ENCODE assay signal across 8 mouse cellular contexts in genomic region chr9:25150791-25151610, GRCm38 (mm10). TPM values are rescaled to one million over a fixed set of nuclear protein-coding genes. Genes with fewer than 3 reads are reported as not detected.
A peak's percentile ranks its signal among the peaks of the same experiment; 100 is the strongest.
DNase-seq lines count a peak whose midpoint lies in the region; ATAC-seq and TF ChIP-seq lines count a peak whose summit lies in the region.

No protein-coding gene starts in this region.

- H3K4me1 ChIP-seq in ES-E14 (ENCODE audit: control insufficient read depth in 2 of 2, insufficient read depth in 2 of 2, low read length in 2 of 2, poor library complexity in 1 of 2) = peaks cover 0 to 7% of the 10 kb centered on the region in 2 experiments; a peak in 1 of 4 replicates
- peaks cover 33% of the 10 kb centered on the region for H3K4me1 ChIP-seq in forebrain, embryonic 10.5 days
- H3K4me1 ChIP-seq in hindbrain, embryonic 12.5 days = peaks cover 27% of the 10 kb centered on the region
- H3K4me1 ChIP-seq in limb, embryonic 11.5 days (ENCODE audit: control insufficient read depth, insufficient read depth, low read length) = 0 out of 2 replicates have a peak, but pooled peaks cover 3% of the 10 kb centered on the region
- peaks cover 40% of the 10 kb centered on the region for H3K4me1 ChIP-seq in midbrain, embryonic 10.5 days

- H3K4me2 ChIP-seq in hindbrain, embryonic 12.5 days (replicated peaks) = peak overlapping the region; percentile 85
- peak overlapping the region; percentile 62 for H3K4me2 ChIP-seq in limb, embryonic 11.5 days (ENCODE audit: low read depth, severe bottlenecking)

- peak overlapping the region; percentile 88 for H3K27ac ChIP-seq in ES-E14 (ENCODE audit: insufficient read depth, low read depth, low read length, poor library complexity, severe bottlenecking)
- peak overlapping the region; percentile 98 for H3K27ac ChIP-seq in forebrain, embryonic 10.5 days
- H3K27ac ChIP-seq in hindbrain, embryonic 12.5 days = peak overlapping the region; percentile 99
- H3K27ac ChIP-seq in limb, embryonic 11.5 days (replicated peaks; ENCODE audit: low read depth, low read length) = peak overlapping the region; percentile 98
- peak overlapping the region; percentile 98 for H3K27ac ChIP-seq in midbrain, embryonic 10.5 days (replicated peaks)

- H3K36me3 ChIP-seq in ES-E14 (ENCODE audit: control insufficient read depth, insufficient read depth, low read length, poor library complexity, severe bottlenecking) = no peaks in the 10 kb centered on the region
- peaks cover 10% of the 10 kb centered on the region for H3K36me3 ChIP-seq in forebrain, embryonic 10.5 days (replicated peaks)
- no peaks in the 10 kb centered on the region for H3K36me3 ChIP-seq in hindbrain, embryonic 12.5 days
- H3K36me3 ChIP-seq in limb, embryonic 11.5 days (ENCODE audit: control insufficient read depth, insufficient read depth, low read length) = no peaks in the 10 kb centered on the region
- 0 out of 2 replicates have a peak, but pooled peaks cover 4% of the 10 kb centered on the region for H3K36me3 ChIP-seq in midbrain, embryonic 10.5 days

- peak; percentile 83 for ATAC-seq in hindbrain, embryonic 12.5 days (ENCODE audit: low FRiP score)
- peak; percentile 83 for ATAC-seq in limb, embryonic 11.5 days (ENCODE audit: insufficient number of reproducible peaks, low FRiP score, low TSS enrichment, low read depth)

- in situ Hi-C loops in ES-E14 (cut with MboI; ENCODE audit: low sequenced_read_pairs in 2 of 2, unreplicated experiment in 2 of 2) = no loop called here

- H3K27me3 ChIP-seq in forebrain, embryonic 10.5 days (ENCODE audit: poor library complexity, severe bottlenecking) = no peaks in the 10 kb centered on the region
- no peaks in the 10 kb centered on the region for H3K27me3 ChIP-seq in hindbrain, embryonic 12.5 days
- H3K27me3 ChIP-seq in limb, embryonic 11.5 days (ENCODE audit: control insufficient read depth, insufficient read depth, low read length) = no peaks in the 10 kb centered on the region
- H3K27me3 ChIP-seq in midbrain, embryonic 10.5 days (ENCODE audit: low read depth, poor library complexity, severe bottlenecking) = no peaks in the 10 kb centered on the region

- under 1% methylated on average over 70 of the region's 73 CpGs for WGBS in forebrain, embryonic 10.5 days
- under 1% methylated on average over 72 of the region's 73 CpGs for WGBS in hindbrain, embryonic 12.5 days
- WGBS in limb, embryonic 11.5 days = under 1% methylated on average over 69 of the region's 73 CpGs
- under 1% methylated on average over 73 of the region's 73 CpGs for WGBS in midbrain, embryonic 10.5 days

- DNase-seq in ES-E14 (ENCODE audit: low read depth, low spot score) = peak; percentile 47
- peak; percentile 75 for DNase-seq in adrenal gland, postnatal 25 days
- peak; percentile 73 for DNase-seq in forebrain, embryonic 10.5 days (ENCODE audit: extremely low spot score, low spot score)
- DNase-seq in limb, embryonic 11.5 days (ENCODE audit: low spot score) = peak; percentile 84
- no peak for DNase-seq in midbrain, embryonic 10.5 days (ENCODE audit: low spot score)
- DNase-seq in spleen, adult 18-20 months = peak; percentile 50 to 59
- no peak for DNase-seq in B cell, adult 2 months

- H3K9me3 ChIP-seq in ES-E14 (ENCODE audit: control insufficient read depth, insufficient read depth, low read depth, low read length) = no peaks in the 10 kb centered on the region
- no peaks in the 10 kb centered on the region for H3K9me3 ChIP-seq in forebrain, embryonic 10.5 days
- no peaks in the 10 kb centered on the region for H3K9me3 ChIP-seq in hindbrain, embryonic 12.5 days (replicated peaks)
- H3K9me3 ChIP-seq in limb, embryonic 11.5 days (ENCODE audit: control insufficient read depth, low read length) = no peaks in the 10 kb centered on the region
- H3K9me3 ChIP-seq in midbrain, embryonic 10.5 days (replicated peaks) = no peaks in the 10 kb centered on the region

- peak overlapping the region; percentile 95 for H3K9ac ChIP-seq in ES-E14 (ENCODE audit: insufficient read depth, low read depth, low read length, poor library complexity, severe bottlenecking)
- H3K9ac ChIP-seq in hindbrain, embryonic 12.5 days = peak overlapping the region; percentile 96
- peak overlapping the region; percentile 85 for H3K9ac ChIP-seq in limb, embryonic 11.5 days (ENCODE audit: low read length)

- peak overlapping the region; percentile 85 to 91 for H3K4me3 ChIP-seq in ES-E14 (ENCODE audit: insufficient read depth in 1 of 2, low read depth in 1 of 2, low read length in 2 of 2, poor library complexity in 1 of 2, severe bottlenecking in 1 of 2)
- H3K4me3 ChIP-seq in forebrain, embryonic 10.5 days = peak overlapping the region; percentile 92
- peak overlapping the region; percentile 96 for H3K4me3 ChIP-seq in hindbrain, embryonic 12.5 days
- peak overlapping the region; percentile 61 for H3K4me3 ChIP-seq in limb, embryonic 11.5 days (ENCODE audit: low read depth, low read length)
- H3K4me3 ChIP-seq in midbrain, embryonic 10.5 days = peak overlapping the region; percentile 87

TF ChIP-seq in ES-E14, 5 proteins besides CTCF, POLR2A, EP300 and RAD21:
- no peak for TF ChIP-seq MAFK (IDR thresholded peaks at IDR 0.05; ENCODE audit: insufficient read depth, low read depth, low read length)
- no peak for TF ChIP-seq ZNF384 (IDR thresholded peaks at IDR 0.05; ENCODE audit: low read depth, low read length)
- TF ChIP-seq ZC3H11A (IDR thresholded peaks at IDR 0.05; ENCODE audit: borderline replicate concordance, low read depth, low read length) = no peak
- no peak for TF ChIP-seq HCFC1 (IDR thresholded peaks at IDR 0.05; ENCODE audit: borderline replicate concordance, insufficient read depth, low read length)
- TF ChIP-seq CHD2 (IDR thresholded peaks at IDR 0.05; ENCODE audit: low read depth, low read length) = no peak
TF ChIP-seq in ES-E14: peak in this region for 0.

RNA-seq across cellular contexts. Expression of gene Herpud2, which starts 0.6 kb away (rescaled TPM):
- 7.0 and 11.5 TPM in 2 replicates for total RNA-seq in ES-E14 (2012; rRNA removed)
- total RNA-seq in adrenal gland, postnatal 25 days (2021) = 55.4 and 59.4 TPM in 2 replicates
- polyA plus RNA-seq in forebrain, embryonic 10.5 days (2016; fragmentation: Nextera tagmentation; extraction: Ambion mirVana) = 22.1 and 24.2 TPM in 2 replicates
- polyA plus RNA-seq in hindbrain, embryonic 12.5 days (2016; fragmentation: Nextera tagmentation; extraction: Ambion mirVana) = 43.3 and 48.2 TPM in 2 replicates
- 23.7 and 27.2 TPM in 2 replicates for polyA plus RNA-seq in limb, embryonic 11.5 days (2014; fragmentation: Nextera tagmentation; extraction: Ambion mirVana)
- 25.4 and 30.7 TPM in 2 replicates for polyA plus RNA-seq in midbrain, embryonic 10.5 days (2016; fragmentation: Nextera tagmentation; extraction: Ambion mirVana)

Comparison
In these comparisons a context has a peak if more than half of its experiments do, and no peak if none do; other contexts are left out.
1. DNase-seq: peak in ES-E14 (single experiment), adrenal gland, postnatal 25 days (single experiment), forebrain, embryonic 10.5 days (single experiment), limb, embryonic 11.5 days (single experiment) and spleen, adult 18-20 months (2 of 2); none in midbrain, embryonic 10.5 days (single experiment) and B cell, adult 2 months (0 of 2).
2. Peak in every context shown above with its lines, with median percentiles within 50 percentile points of each other: H3K27ac ChIP-seq, H3K4me3 ChIP-seq and H3K9ac ChIP-seq.